Mouse (Mus musculus): ENCODE measurements at regions not wholly inside any gene's neighbourhood (a gene's known extent, or its start where the extent isn't known, plus 50 kb on each side); places are given as distances from the start of the nearest gene placed in this dataset.

DNA sequence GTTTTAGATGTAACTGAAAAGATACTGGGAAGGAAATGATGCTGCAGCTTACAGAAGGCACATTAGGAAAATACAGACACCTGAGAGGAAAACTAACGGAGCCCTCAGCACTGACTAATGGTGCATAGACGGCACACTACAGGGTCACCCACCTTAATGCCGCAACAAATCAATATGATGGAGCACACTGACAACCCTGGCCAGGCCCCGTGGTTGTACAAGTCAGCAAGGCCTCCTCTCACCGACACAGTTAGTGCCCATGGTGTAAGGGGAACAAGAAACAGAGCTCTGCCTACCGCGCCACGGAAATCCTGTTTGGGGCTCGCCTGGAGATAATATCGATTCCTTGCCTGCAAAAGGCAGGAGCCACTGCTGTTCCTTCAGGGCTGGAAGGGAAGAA is 273.9 kb downstream of the Prim2 start:
- DNase-seq = no peak

DNA sequence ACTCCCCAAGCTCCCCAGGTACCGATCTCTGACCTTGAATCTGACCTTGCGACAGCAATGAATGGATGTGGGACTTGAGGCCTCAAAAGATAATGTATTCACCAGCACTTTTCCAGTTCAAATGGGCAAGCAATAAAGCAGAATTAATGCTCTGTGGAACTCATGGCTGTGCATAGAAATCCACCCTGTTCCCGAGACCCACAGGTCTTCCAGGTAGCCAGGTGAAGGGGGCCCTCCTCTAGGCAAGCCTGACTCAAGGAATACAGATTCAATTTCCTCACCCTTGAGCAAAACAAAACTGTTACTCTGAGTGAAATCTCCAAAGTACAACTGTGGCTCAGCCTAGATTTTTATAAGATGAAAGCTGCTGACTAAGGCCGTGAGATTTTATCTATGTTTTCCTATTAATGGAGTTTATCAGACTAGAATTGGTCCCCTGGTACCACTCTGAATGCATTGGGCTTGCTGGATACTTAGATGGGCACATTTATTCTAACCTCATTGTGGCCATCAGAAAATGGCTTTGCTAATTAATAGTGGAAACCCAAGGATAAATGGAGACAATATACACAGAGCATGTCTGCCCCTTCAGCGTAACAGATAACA is 274.5 kb downstream of the Prim2 start:
- no peak for DNase-seq

DNA sequence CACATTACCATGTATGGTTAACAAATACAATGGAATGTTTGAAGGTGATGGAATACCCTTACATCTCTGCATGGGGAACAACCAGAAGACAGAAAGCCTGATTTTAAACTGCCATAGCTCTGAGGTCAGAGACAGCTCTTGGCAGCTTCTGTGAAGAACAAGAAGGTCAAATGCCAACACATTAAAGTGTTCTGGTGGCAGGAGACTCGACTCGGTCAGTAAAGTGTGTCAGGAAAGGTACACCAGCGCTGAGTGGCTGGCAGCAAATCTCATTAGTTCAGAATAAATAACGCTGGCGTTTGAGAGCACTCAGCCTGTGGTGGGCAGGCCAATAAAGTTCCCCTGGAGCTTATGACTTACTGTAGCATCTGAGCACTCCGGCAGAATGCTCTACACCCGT is 298.8 kb downstream of the Prim2 start:
- no peak for DNase-seq

DNA sequence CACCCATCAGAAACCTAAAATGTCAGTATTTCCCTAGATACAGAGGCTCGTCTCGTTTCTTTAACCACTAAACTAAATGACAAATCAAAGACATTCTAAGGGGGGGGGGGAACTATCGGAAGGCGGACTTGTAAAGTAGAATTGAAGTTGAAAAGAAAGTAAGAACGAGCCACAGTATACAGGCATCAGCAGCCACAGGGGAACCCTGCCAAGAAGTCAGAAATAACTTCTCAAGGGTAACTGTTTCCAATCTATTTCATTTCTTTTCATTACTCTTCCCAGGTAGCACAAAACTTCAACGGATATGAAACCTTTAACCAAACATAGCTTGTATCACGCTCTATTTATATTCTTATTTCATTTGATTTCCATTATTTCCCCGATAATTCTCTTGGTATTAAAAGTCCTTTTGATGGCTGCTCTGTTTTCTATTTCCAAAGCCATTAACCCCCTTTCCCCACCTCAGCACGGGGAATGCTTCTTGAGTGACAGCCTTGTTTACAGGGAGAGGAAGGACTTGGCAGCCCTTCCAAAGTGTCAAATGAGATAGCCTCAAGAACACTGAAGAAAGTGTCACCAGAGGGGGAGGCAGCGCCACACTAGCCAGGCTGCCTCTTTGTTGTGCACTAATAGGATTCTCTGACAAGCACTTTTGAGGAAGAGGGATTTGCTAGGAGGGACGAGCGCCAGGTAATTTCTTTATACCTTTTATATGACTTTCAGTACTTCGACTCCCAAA is 306.7 kb downstream of the Prim2 start:
- peak in 1 of 2 experiments; percentile 12 for DNase-seq

DNA sequence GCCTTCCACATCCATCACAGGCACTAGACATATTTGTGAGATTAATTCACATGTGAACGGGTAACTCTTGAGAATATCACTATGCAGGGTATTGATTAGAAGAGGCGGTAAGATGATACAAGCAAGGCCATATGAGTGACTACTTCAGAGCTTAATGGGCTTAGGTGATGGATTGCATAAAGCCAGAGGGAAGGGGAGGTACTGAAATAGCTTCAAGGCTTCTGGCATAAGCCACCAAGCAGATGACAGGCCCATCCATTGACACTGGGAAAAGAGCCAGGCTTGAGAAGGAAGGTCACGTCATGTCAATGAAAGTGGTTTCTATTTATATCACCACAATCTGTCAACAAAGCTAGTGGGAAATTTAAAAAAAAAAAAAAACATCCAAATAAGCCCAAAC is 335.5 kb downstream of the Prim2 start:
- DNase-seq = peak; percentile 75 to 83
